Mouse (Mus musculus): Measurements from ENCODE around the gene Rbm34.

- TF ChIP-seq CTCF (IDR thresholded peaks at IDR 0.05 in 2 of 3, conservative IDR thresholded peaks at IDR 0.05 in 1 of 3; ENCODE audit: control insufficient read depth in 1 of 3, insufficient read depth in 1 of 3, low read depth in 2 of 3, low read length in 3 of 3, poor library complexity in 1 of 3, severe bottlenecking in 1 of 3) (peak; percentile 32 to 87 (median 64); a peak in 5 of 6 replicates), TAL1 (IDR thresholded peaks at IDR 0.05; ENCODE audit: low read length) (no peak), RCOR1 (IDR thresholded peaks at IDR 0.05; ENCODE audit: low read depth, low read length) (no peak), JUND (IDR thresholded peaks at IDR 0.05; ENCODE audit: low read depth, low read length) (no peak), POLR2A (IDR thresholded peaks at IDR 0.05; ENCODE audit: control insufficient read depth in 1 of 2, insufficient read depth in 1 of 2, low read depth in 1 of 2, low read length in 2 of 2, poor library complexity in 1 of 2) (no peak), POLR2AphosphoS5 (IDR thresholded peaks at IDR 0.05; ENCODE audit: borderline replicate concordance, low read depth, low read length) (no peak), MAX (IDR thresholded peaks at IDR 0.05; ENCODE audit: low read length) (no peak), ZKSCAN1 (IDR thresholded peaks at IDR 0.05; ENCODE audit: low read depth, low read length) (no peak), ETS1 (IDR thresholded peaks at IDR 0.05; ENCODE audit: low read depth, low read length) (no peak), ZNF384 (IDR thresholded peaks at IDR 0.05; ENCODE audit: low read depth, low read length) (no peak), TBP (IDR thresholded peaks at IDR 0.05; ENCODE audit: low read depth, low read length) (no peak), E2F4 (IDR thresholded peaks at IDR 0.05; ENCODE audit: borderline replicate concordance, low read depth, low read length) (no peak)
These were observed 50.0 kb downstream of the Rbm34 start for GRCm38 (mm10) chr8:126920845-126921244.
